Mouse (Mus musculus): Measurements from ENCODE around the gene Mip.
"Not testable (repeated sequence)": the region's sequence is repeated elsewhere in the genome, so short reads cannot be mapped to it uniquely, and the experiment has no call there.

Gene Mip

DNA sequence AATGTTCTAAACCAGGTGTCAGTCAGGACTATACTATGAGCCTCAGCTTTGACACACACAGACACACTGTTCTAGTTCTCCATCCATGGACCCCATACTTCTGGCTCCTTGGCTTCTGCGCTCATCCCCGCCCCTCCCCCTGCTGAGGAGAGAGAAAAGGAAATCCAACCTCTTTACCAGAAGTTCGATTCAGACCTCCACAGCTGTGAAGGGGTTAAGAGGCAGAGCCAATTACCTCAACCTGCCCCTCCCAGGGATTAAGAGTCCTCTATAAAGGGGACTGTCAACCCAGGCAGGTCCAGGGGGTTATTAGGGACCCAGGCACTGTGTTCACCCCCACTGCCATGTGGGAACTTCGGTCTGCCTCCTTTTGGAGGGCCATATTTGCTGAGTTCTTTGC, at the start of gene Mip:
Gene Mip, plus strand, starts transcription at position 301 of the 400 bp plus-strand sequence.
- no peak for DNase-seq (ENCODE audit: low spot score)

DNA sequence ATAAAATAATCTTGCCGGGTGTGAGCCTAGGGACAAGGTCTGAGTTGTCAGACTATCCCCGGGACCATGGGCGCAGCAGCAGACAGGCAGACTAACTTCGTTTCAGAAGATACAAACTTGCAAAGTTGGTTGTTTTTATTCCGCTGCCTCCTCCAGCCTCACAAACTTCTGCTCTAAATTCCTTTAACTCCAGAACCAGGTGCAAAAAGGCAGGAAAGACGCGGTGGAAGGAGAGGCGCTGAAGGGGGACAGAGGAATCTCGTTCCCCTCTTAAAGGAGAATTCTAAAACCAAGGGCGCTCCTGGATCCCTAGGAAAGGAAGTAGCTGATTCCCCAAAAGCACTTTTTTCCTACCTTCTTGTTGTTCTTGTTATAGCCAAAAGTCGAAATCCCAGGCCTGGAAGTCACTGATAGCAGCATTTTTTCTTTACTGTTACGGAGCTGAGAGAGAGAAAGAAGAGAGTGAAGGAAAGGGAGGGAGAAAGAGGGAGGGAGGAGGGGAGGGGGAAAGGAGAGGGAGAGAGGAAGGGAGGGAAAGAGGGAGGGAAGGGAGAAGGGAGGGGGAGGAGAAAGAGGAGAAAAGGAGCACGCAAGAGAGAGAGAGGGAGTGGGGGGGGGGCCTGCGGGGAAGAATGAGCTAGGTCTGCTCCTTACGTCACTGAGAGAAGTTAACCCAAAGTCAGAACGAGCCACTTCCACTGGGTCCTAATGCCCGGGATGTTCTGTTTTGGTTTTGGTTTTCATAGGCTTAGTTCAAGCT, 49.5 kb upstream of the Mip start:
- DNase-seq (ENCODE audit: low spot score) = peak; percentile 88

GRCm38 (mm10) chr10:128177316-128177715, 48.3 kb upstream of the Mip start:
- no peak for DNase-seq (ENCODE audit: low spot score)

GRCm38 (mm10) chr10:128179989-128180388, 45.6 kb upstream of the Mip start, which contains the start of gene Rbms2:
TSS of gene Rbms2 (minus strand) at chr10:128180297.
- peak; percentile 44 for DNase-seq (ENCODE audit: low spot score)

DNA sequence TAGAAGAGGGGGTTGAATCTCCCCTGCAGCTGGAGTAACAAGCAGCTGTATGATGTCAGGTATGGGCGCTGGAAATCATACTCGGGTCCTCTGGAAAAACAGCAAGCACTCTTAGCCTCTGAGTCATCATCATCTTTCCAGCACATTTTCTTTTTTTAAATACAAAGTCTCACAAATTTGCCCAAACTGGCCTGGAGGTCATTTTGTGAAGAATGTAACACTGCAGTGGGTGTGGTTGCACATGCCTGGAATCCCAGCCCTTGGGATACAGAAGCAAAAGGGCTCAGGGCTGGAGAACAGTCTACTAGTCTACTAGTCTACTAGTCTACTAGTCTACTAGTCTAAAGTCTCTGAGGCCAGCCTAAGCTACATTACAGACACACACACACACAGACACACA, 41.3 kb upstream of the Mip start:
- DNase-seq (ENCODE audit: low spot score) = no peak

- DNase-seq (ENCODE audit: low spot score) = no peak
Measured at GRCm38 (mm10) chr10:128185277-128185940, 40.2 kb upstream of the Mip start.

DNA sequence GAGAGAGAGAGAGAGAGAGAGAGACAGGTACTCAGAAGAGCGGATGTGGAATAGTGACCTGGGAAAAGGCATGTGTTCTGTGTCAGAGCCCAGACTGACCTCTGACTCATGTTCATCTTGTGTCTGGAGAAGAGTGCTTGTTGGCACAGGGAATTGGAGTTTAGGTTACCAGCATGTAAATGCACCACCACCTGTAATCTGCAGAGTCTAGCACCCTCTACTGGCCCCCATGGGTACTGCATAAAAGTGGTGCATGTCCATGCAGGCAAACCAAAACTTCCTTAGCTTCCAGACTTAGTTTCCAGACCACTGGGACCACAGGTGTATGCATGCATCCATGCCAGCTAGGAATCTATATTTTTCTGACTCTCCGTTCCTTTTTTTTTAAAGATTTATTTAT, 39.7 kb upstream of the Mip start:
- DNase-seq (ENCODE audit: low spot score) = peak; percentile 84

GRCm38 (mm10) chr10:128187181-128187605, 38.4 kb upstream of the Mip start:
- DNase-seq (ENCODE audit: low spot score) = no peak

GRCm38 (mm10) chr10:128188242-128188877, 37.3 kb upstream of the Mip start:
- peak; percentile 89 for DNase-seq (ENCODE audit: low spot score)

DNA sequence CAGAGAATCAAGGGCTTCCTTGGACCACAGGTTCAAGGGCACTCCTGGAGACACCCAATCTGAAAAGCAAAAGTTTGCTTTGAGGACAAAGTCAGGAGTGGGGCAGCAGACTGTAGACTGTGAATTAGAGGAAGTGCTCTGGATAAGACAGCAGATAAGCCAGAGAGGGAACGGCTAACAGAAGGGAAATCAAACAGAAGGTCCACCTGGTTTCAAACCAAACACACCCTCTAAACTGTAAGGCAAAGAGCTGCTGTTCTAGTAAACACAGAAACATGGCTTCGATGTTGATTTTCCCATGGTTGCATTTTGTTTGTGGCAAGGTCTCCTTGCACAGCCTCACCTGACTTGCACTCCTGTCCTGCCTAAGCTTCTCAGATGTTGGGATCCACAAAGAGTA, 34.2 kb upstream of the Mip start:
- DNase-seq (ENCODE audit: low spot score) = no peak

- not testable (repeated sequence) for DNase-seq (ENCODE audit: low spot score)
Measured at GRCm38 (mm10) chr10:128192030-128192766, 33.4 kb upstream of the Mip start.

GRCm38 (mm10) chr10:128193113-128193512, 32.5 kb upstream of the Mip start:
- DNase-seq (ENCODE audit: low spot score) = no peak

GRCm38 (mm10) chr10:128194024-128194550, 31.6 kb upstream of the Mip start, which contains the start of gene Gls2:
TSS of gene Gls2 (plus strand) at chr10:128194457.
- DNase-seq (ENCODE audit: low spot score) = peak; percentile 98

DNA sequence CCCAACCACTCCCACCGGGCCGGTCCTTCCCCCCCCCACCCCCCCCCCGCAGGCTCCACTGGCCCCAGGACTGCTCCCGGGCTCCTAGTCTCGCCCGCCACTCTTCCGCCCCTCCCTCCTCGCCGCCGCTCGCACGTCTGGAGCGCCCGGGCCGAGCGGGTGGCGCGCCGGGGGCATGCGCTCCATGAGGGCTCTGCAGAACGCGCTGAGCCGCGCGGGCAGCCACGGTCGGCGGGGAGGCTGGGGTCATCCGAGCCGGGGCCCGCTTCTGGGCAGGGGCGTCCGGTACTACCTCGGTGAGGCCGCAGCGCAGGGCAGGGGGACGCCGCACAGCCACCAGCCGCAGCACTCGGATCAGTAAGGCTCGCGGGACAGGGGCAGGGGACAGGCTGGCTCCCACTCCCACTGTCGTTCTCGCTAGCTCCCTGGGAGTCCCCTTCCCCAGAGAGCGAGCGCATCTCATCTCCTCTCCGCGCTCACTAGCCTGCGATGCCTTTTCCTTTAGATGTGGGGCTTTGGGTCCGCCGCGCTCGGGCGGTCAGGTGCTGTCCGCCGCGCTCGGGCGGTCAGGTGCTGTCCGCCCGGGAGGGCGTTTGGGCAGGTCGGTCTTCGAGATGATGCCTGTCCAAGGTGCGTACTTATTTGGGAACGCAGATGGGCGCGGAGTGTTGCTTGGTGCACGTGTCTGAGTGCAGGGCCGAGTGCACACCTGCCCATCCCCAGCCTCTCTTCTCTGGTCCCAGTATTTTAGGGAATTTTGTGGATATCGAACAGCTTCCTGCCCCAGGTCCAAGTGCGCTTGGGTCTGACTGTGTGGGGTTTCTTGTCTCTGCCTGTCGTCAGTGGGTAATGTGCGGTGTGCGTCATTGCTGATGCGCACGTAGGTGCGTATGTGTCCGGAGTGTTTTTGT, 30.8 kb upstream of the Mip start:
- no peak for DNase-seq (ENCODE audit: low spot score)

DNA sequence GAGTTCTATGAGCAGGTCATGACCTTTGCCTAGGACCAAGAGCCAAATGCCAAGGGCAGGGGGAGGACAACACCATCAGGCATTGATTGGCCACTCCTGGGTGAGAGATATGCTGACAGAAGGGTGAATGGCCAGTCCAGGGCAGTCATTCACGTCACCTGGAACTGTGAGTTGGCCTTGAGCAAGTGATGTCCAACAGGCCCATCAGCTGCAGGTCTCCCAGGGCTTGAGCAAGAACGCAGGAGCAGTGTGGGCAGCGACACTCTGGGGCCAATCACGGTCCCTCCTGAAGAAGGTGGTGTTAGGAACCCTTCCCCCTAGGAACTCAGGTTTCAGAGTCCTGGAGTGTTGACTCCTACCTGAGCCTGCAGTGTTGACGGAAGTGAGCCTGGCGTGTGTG, 23.8 kb upstream of the Mip start:
- no peak for DNase-seq (ENCODE audit: low spot score)

DNA sequence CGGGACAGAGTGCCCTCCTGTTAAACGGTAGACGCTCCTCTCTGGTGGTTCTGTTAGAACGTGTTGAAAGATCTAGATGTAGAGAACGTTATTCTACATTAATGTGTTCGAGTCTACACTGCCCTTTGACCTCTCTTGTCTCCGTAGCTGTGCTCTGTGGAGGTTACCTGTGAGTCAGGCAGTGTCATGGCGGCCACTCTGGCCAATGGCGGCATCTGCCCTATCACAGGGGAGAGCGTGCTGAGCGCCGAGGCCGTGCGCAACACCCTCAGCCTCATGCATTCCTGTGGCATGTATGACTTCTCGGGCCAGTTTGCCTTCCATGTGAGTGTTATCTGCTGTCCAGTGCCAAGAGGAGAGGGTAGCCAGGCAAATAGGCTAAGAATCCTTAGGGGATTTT, 20.7 kb upstream of the Mip start:
- DNase-seq (ENCODE audit: low spot score) = no peak

DNA sequence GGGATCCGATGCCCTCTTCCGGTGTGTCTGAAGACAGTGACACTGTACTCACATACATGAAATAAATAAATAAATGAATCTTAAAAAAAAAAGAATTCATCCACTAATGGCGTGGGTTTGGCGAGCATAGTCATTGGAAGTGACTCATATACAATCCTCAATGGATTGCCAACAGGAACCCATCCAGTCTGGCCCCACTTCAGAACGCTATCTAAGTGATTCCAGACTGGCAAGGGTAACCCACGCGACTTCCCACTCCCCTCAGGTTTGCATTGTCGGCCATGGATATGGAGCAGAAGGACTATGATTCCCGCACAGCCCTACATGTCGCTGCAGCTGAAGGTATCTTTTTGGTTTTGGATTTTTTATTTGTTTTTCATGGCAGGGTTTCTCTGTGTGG, 17.3 kb upstream of the Mip start:
- no peak for DNase-seq (ENCODE audit: low spot score)

GRCm38 (mm10) chr10:128209311-128210009, 16.2 kb upstream of the Mip start:
- no peak for DNase-seq (ENCODE audit: low spot score)

- DNase-seq (ENCODE audit: low spot score) = no peak
Measured at GRCm38 (mm10) chr10:128210131-128210530, 15.5 kb upstream of the Mip start.

GRCm38 (mm10) chr10:128210954-128211353, 14.7 kb upstream of the Mip start:
- no peak for DNase-seq (ENCODE audit: low spot score)
